Mouse (Mus musculus) C2C12 (cell line): ENCODE measurements at regions not wholly inside any gene's neighbourhood (a gene's known extent, or its start where the extent isn't known, plus 50 kb on each side); places are given as distances from the start of the nearest gene placed in this dataset.

ENCODE experiments used
- CTCF ChIP-seq: IDR thresholded peaks from one replicate; pipeline ENCODE4 v1.5.1; 2011; ENCODE audit not compliant: control insufficient read depth, insufficient read depth, insufficient read length
- MAX ChIP-seq: IDR thresholded peaks from one replicate; pipeline ENCODE4 v1.6.1; 2011; ENCODE audit warnings: mild to moderate bottlenecking, control low read depth

GRCm38 (mm10) chr5:105990777-105991176 lies 114.4 kb downstream of the Zfp326 start:
- no peak for TF ChIP-seq CTCF
- TF ChIP-seq MAX = no peak
